Mouse (Mus musculus) kidney, adult 11 months (tissue): ENCODE data around the gene Plaur.
"Not testable (repeated sequence)": the region's sequence is repeated elsewhere in the genome, so short reads cannot be mapped to it uniquely, and the experiment has no call there.

Source experiments
- DNase-seq: peaks from one replicate; pipeline ENCODE4 v3.0.0; 2022

Plaur gene

GRCm38 (mm10) chr7:24517077-24517476, 54.8 kb downstream of the Plaur start:
- DNase-seq: no peak

- DNase-seq: no peak
These were observed 55.4 kb downstream of the Plaur start for GRCm38 (mm10) chr7:24517654-24518053.

GRCm38 (mm10) chr7:24519130-24519529, 56.8 kb downstream of the Plaur start:
- no peak for DNase-seq

DNA sequence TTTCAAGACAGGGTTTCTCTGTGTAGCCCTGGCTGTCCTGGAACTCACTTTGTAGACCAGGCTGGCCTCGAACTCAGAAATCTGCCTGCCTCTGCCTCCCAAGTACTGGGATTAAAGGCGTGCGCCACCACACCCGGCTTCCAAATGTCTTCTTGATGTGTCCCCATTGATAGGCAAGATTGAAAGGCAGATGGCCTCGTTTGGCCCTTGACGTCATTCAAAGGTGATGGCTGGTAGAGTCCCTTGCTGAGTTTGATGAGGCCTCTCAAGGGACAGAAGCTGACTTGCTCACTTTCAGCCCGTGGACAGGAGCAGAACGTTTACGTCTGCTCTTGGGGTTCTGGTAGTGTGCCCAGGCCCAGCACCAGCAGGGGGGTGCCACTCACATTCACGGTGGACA, 57.8 kb downstream of the Plaur start:
- not testable (repeated sequence) for DNase-seq

DNA sequence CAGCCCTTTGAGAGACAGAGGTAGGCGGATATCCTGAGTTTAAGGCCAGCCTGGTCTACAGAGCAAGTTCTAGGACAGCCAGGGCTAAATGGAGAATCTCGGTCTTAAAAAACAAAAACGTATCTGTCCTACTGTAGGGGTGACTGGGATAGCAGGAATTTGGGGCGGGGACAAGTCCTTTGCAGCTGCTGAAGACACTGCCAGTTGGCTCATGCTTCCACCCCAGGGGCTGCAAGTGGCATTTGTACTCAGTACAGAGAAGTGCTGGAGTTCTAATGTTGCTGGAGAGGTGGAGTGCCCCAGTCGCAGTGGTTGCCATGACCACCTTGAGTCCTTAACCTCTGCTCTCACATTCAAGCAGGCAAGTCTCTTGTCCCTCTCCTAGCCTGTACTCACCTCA, 60.5 kb downstream of the Plaur start:
- DNase-seq: no peak

GRCm38 (mm10) chr7:24523723-24524122, 61.4 kb downstream of the Plaur start:
- no peak for DNase-seq

DNA sequence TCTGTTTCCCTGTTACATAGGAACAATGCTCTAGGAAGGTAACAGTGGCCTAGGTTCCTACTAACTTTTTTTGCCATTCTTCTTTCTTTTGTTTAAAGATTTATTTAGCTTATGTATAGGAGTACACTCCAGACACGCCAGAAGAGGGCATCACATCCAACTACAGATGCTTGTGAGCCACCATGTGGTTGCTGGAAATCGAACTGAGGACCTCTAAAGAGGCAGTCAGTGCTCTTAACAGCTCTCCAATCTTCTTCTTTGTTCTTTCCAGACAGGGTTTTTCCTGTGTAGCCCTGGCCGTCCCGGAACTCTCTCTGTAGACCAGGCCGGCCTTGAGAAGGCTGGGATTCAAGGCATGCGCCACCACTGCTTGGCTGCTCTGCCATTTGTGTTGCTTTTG, 62.7 kb downstream of the Plaur start:
- DNase-seq: no peak
